Mouse (Mus musculus) myocyte (in vitro differentiated cells): ENCODE results near the gene Adamts8. TPM values are rescaled to one million over a fixed set of nuclear protein-coding genes. Genes with fewer than 3 reads are reported as not detected.

Source experiments
- H3K27me3 ChIP-seq: one replicate; pipeline ENCODE4 v1.6.1; 2011; ENCODE audit not compliant: control insufficient read depth, insufficient read depth, insufficient read length
- H3K36me3 ChIP-seq: one replicate; pipeline ENCODE4 v1.6.1; 2011; ENCODE audit not compliant: control insufficient read depth, insufficient read depth
- H3K4me2 ChIP-seq: one replicate; pipeline ENCODE4 v1.6.1; 2011; ENCODE audit warnings: low read depth, control low read depth
- H3K4me3 ChIP-seq: one replicate; pipeline ENCODE4 v1.5.1; 2011; ENCODE audit warnings: mild to moderate bottlenecking, control low read depth, moderate library complexity
- H3K79me2 ChIP-seq: one replicate; pipeline ENCODE4 v1.6.1; 2011; ENCODE audit not compliant: control insufficient read depth, insufficient read depth
- H3ac ChIP-seq: one replicate; pipeline ENCODE4 v1.6.1; 2011; ENCODE audit not compliant: control insufficient read depth, insufficient read length
- CEBPB ChIP-seq: IDR thresholded peaks from 2 replicates; pipeline ENCODE4 v1.6.1; 2011; ENCODE audit warnings: mild to moderate bottlenecking, moderate library complexity; ENCODE audit not compliant: poor library complexity, insufficient read depth, severe bottlenecking
- E2F4 ChIP-seq: IDR thresholded peaks from one replicate; pipeline ENCODE4 v1.6.1; 2011; ENCODE audit warnings: mild to moderate bottlenecking, control low read depth, moderate library complexity; ENCODE audit not compliant: insufficient read depth
- MAX ChIP-seq: IDR thresholded peaks from one replicate; pipeline ENCODE4 v1.6.1; 2011; ENCODE audit warnings: low read depth, mild to moderate bottlenecking, control low read depth
- MYOD1 ChIP-seq, 3 experiments: IDR thresholded peaks; one replicate each; pipeline ENCODE4 v1.6.1; 2011; ENCODE audit warnings: control low read depth in 2 of 3, low read depth in 2 of 3, mild to moderate bottlenecking in 2 of 3, moderate library complexity in 1 of 3; ENCODE audit not compliant: insufficient read length in 2 of 3, control insufficient read depth in 1 of 3
- MYOG ChIP-seq, 3 experiments: IDR thresholded peaks; one replicate each; pipeline ENCODE4 v1.6.1; 2011; ENCODE audit warnings: control low read depth in 2 of 3, low read depth in 2 of 3, mild to moderate bottlenecking in 2 of 3; ENCODE audit not compliant: insufficient read length in 2 of 3, control insufficient read depth in 1 of 3, insufficient read depth in 1 of 3
- POLR2A ChIP-seq: IDR thresholded peaks from one replicate; pipeline ENCODE4 v1.6.1; 2011; ENCODE audit warnings: low read depth, mild to moderate bottlenecking, control low read depth, moderate library complexity; ENCODE audit not compliant: insufficient read length
- POLR2AphosphoS2 ChIP-seq: IDR thresholded peaks from one replicate; pipeline ENCODE4 v1.6.1; 2011; ENCODE audit warnings: low read depth, control low read depth; ENCODE audit not compliant: insufficient read length
- REST ChIP-seq: IDR thresholded peaks from one replicate; pipeline ENCODE4 v1.6.1; 2011; ENCODE audit warnings: mild to moderate bottlenecking, control low read depth, moderate library complexity; ENCODE audit not compliant: insufficient read depth, insufficient read length
- SRF ChIP-seq: IDR thresholded peaks from one replicate; pipeline ENCODE4 v1.6.1; 2011; ENCODE audit warnings: low read depth; ENCODE audit not compliant: control insufficient read depth, insufficient read length
- TCF12 ChIP-seq: IDR thresholded peaks from one replicate; pipeline ENCODE4 v1.6.1; 2011; ENCODE audit warnings: mild to moderate bottlenecking, control low read depth; ENCODE audit not compliant: poor library complexity, insufficient read depth, severe bottlenecking
- TCF3 ChIP-seq: IDR thresholded peaks from one replicate; pipeline ENCODE4 v1.6.1; 2011; ENCODE audit warnings: low read depth, control low read depth; ENCODE audit not compliant: insufficient read length
- USF1 ChIP-seq: IDR thresholded peaks from one replicate; pipeline ENCODE4 v1.6.1; 2011; ENCODE audit warnings: low read depth, mild to moderate bottlenecking, control low read depth, moderate library complexity
- polyA plus RNA-seq: library from polyadenylated mRNA; unstranded; fragments of >200 nt; fragmentation: generic; extraction: Trizol; gene quantifications from one replicate; pipeline ENCODE4 v1.2.1, GENCODE M21; 2012; ENCODE audit warnings: missing spikeins

The Adamts8 gene
- polyA plus RNA-seq, 1 experiment: not detected

GRCm38 (mm10) chr9:31010040-31010439, 67.7 kb downstream of the Adamts8 start:
- H3K27me3 ChIP-seq: no peaks in the 10 kb centered on the region
- H3K4me2 ChIP-seq: no peak overlapping the region
- no peak overlapping the region for H3ac ChIP-seq
- H3K4me3 ChIP-seq: no peak overlapping the region
- no peaks in the 10 kb centered on the region for H3K79me2 ChIP-seq
- TF ChIP-seq MYOG (IDR thresholded peaks at IDR 0.05; ENCODE audit: control insufficient read depth in 1 of 3, insufficient read depth in 1 of 3, insufficient read length in 2 of 3, low read depth in 2 of 3) (no peak), MYOD1 (IDR thresholded peaks at IDR 0.05; ENCODE audit: control insufficient read depth in 1 of 3, insufficient read length in 2 of 3, low read depth in 2 of 3) (no peak), USF1 (no peak), SRF (no peak), TCF12 (no peak), POLR2A (no peak), MAX (no peak), POLR2AphosphoS2 (no peak), REST (no peak), E2F4 (no peak), CEBPB (no peak), TCF3 (no peak)
- no peaks in the 10 kb centered on the region for H3K36me3 ChIP-seq

- H3ac ChIP-seq: no peak overlapping the region
- TF ChIP-seq POLR2AphosphoS2 (no peak), SRF (no peak), CEBPB (no peak), REST (no peak), USF1 (no peak), TCF3 (no peak), TCF12 (no peak), MYOD1 (IDR thresholded peaks at IDR 0.05; ENCODE audit: control insufficient read depth in 1 of 3, insufficient read length in 2 of 3, low read depth in 2 of 3) (no peak), MYOG (IDR thresholded peaks at IDR 0.05; ENCODE audit: control insufficient read depth in 1 of 3, insufficient read depth in 1 of 3, insufficient read length in 2 of 3, low read depth in 2 of 3) (no peak), POLR2A (no peak), MAX (no peak), E2F4 (no peak)
- no peaks in the 10 kb centered on the region for H3K79me2 ChIP-seq
- no peaks in the 10 kb centered on the region for H3K36me3 ChIP-seq
- no peaks in the 10 kb centered on the region for H3K27me3 ChIP-seq
- H3K4me2 ChIP-seq: no peak overlapping the region
- H3K4me3 ChIP-seq: no peak overlapping the region
Observed at GRCm38 (mm10) chr9:31010749-31011148, 68.4 kb downstream of the Adamts8 start.

DNA sequence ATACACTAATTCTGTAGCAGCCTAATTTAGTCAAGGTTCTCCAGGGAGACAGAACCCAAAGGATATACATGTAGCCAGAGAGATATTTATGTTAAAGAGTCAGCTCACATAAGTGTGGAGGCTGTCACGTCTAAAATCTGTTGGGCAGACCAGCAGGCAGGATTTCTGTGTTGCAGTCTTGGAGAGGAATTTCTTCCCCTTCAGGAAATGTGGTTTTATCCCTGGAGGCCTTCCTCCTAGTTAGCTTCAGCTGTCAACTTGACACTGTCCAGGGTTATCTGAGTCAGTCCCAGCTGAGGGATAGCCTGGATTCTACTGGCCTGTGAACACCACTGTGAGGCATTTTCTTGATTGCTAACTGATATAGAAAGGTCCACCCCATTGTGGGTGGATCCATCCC, 69.2 kb downstream of the Adamts8 start:
- H3K36me3 ChIP-seq: no peaks in the 10 kb centered on the region
- no peak overlapping the region for H3K4me3 ChIP-seq
- H3K4me2 ChIP-seq: no peak overlapping the region
- H3ac ChIP-seq: no peak overlapping the region
- no peaks in the 10 kb centered on the region for H3K79me2 ChIP-seq
- no peaks in the 10 kb centered on the region for H3K27me3 ChIP-seq
- TF ChIP-seq USF1: no peak
- TF ChIP-seq REST: no peak
- no peak for TF ChIP-seq E2F4
- TF ChIP-seq TCF12: no peak
- TF ChIP-seq POLR2A: no peak
- TF ChIP-seq MYOG (IDR thresholded peaks at IDR 0.05; ENCODE audit: control insufficient read depth in 1 of 3, insufficient read depth in 1 of 3, insufficient read length in 2 of 3, low read depth in 2 of 3): no peak
- TF ChIP-seq SRF: no peak
- no peak for TF ChIP-seq TCF3
- TF ChIP-seq MYOD1 (IDR thresholded peaks at IDR 0.05; ENCODE audit: control insufficient read depth in 1 of 3, insufficient read length in 2 of 3, low read depth in 2 of 3): no peak
- TF ChIP-seq MAX: no peak
- no peak for TF ChIP-seq POLR2AphosphoS2
- no peak for TF ChIP-seq CEBPB

DNA sequence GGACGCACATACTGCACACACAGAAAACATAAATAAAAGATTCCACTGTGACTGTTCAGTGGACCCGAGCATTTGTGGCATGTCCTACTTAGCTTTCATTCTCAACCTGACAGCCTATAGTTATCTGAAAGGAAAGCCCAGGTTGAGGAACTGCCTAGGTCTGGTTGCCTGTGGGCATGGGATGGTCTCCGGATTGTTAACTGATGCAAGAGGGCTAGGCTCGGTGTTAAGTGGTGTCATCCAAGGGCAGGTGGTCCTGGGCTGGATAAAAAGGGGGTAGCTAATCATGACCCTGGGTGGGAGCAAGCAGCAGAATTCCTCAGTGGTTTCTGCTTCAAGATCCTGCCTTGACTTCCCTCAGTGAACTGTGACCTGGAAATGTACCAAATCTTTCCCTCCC, 70.3 kb downstream of the Adamts8 start:
- no peak overlapping the region for H3K4me2 ChIP-seq
- H3K4me3 ChIP-seq: no peak overlapping the region
- TF ChIP-seq MAX: no peak
- TF ChIP-seq MYOG (IDR thresholded peaks at IDR 0.05; ENCODE audit: control insufficient read depth in 1 of 3, insufficient read depth in 1 of 3, insufficient read length in 2 of 3, low read depth in 2 of 3): no peak
- no peak for TF ChIP-seq REST
- no peak for TF ChIP-seq E2F4
- no peak for TF ChIP-seq TCF3
- no peak for TF ChIP-seq SRF
- TF ChIP-seq MYOD1 (IDR thresholded peaks at IDR 0.05; ENCODE audit: control insufficient read depth in 1 of 3, insufficient read length in 2 of 3, low read depth in 2 of 3): no peak
- TF ChIP-seq TCF12: no peak
- H3ac ChIP-seq: no peak overlapping the region
- peaks cover 5% of the 10 kb centered on the region for H3K27me3 ChIP-seq
- H3K79me2 ChIP-seq: no peaks in the 10 kb centered on the region
- no peaks in the 10 kb centered on the region for H3K36me3 ChIP-seq

DNA sequence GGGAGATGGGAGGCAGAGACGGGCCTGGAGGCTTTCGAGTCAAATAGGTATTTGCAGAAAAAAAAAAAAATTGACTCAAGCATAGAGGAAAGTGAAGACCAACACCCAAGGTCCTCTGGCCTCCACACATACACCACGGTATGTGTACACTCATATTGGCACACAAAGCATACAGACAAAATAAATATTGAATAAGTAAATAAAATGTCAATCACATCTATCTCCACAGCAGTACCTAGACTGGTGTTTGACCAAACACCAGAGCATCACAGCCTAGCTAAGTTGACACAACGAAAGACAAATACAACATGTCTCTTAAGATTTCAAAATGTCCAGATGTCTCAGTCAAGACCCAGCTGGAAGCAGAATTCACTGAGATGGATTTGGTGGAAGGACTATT, 71.1 kb downstream of the Adamts8 start:
- peaks cover 5% of the 10 kb centered on the region for H3K27me3 ChIP-seq
- H3K36me3 ChIP-seq: no peaks in the 10 kb centered on the region
- no peaks in the 10 kb centered on the region for H3K79me2 ChIP-seq
- TF ChIP-seq CEBPB (no peak), USF1 (no peak), MAX (no peak), MYOG (IDR thresholded peaks at IDR 0.05; ENCODE audit: control insufficient read depth in 1 of 3, insufficient read depth in 1 of 3, insufficient read length in 2 of 3, low read depth in 2 of 3) (no peak), TCF3 (no peak), MYOD1 (IDR thresholded peaks at IDR 0.05; ENCODE audit: control insufficient read depth in 1 of 3, insufficient read length in 2 of 3, low read depth in 2 of 3) (no peak), E2F4 (no peak), TCF12 (no peak), POLR2AphosphoS2 (no peak), REST (no peak), SRF (no peak)
- H3K4me3 ChIP-seq: no peak overlapping the region
- no peak overlapping the region for H3K4me2 ChIP-seq
- no peak overlapping the region for H3ac ChIP-seq

Other genes with a start within 250 kb of the Adamts8 start
- not detected for gene Adamts15, start 20.1 kb upstream of the Adamts8 start, polyA plus RNA-seq
- gene Zbtb44, start 88.1 kb downstream of the Adamts8 start, polyA plus RNA-seq: 4.0 TPM
- 0.02 TPM for gene St14, start 189.3 kb downstream of the Adamts8 start, polyA plus RNA-seq